Comparison of ENCODE assay signal across 8 mouse cellular contexts in genomic region chr8:84831490-84831889, GRCm38 (mm10). TPM values are rescaled to one million over a fixed set of nuclear protein-coding genes. Genes with fewer than 3 reads are reported as not detected.
DNase-seq lines count a peak whose midpoint lies in the region; ATAC-seq and TF ChIP-seq lines count a peak whose summit lies in the region.

TSS of gene Gadd45gip1 (plus strand) at chr8:84831522.

- peak; percentile 62 for TF ChIP-seq CTCF in E14TG2a.4 (conservative IDR thresholded peaks at IDR 0.05; ENCODE audit: low read length)

- peak within 1 kb of the TSS; percentile 100 for H3K27ac ChIP-seq in forebrain, embryonic 10.5 days
- peak within 1 kb of the TSS; percentile 97 for H3K27ac ChIP-seq in limb, embryonic 10.5 days
- peak within 1 kb of the TSS; percentile 94 for H3K27ac ChIP-seq in midbrain, embryonic 12.5 days (replicated peaks)

- H3K9me3 ChIP-seq in E14TG2a.4 (ENCODE audit: low read length), result no peaks in the 10 kb centered on the region
- H3K9me3 ChIP-seq in forebrain, embryonic 10.5 days, result no peaks in the 10 kb centered on the region
- H3K9me3 ChIP-seq in limb, embryonic 10.5 days (replicated peaks), result no peaks in the 10 kb centered on the region
- H3K9me3 ChIP-seq in midbrain, embryonic 12.5 days, result no peaks in the 10 kb centered on the region

- peaks cover 38% of the 10 kb centered on the region for H3K36me3 ChIP-seq in E14TG2a.4 (ENCODE audit: insufficient read depth, low read length)
- H3K36me3 ChIP-seq in forebrain, embryonic 10.5 days (replicated peaks), result peaks cover 32% of the 10 kb centered on the region
- peaks cover 32% of the 10 kb centered on the region for H3K36me3 ChIP-seq in limb, embryonic 10.5 days
- peaks cover 29% of the 10 kb centered on the region for H3K36me3 ChIP-seq in midbrain, embryonic 12.5 days

- H3K4me2 ChIP-seq in midbrain, embryonic 12.5 days (replicated peaks), result peak within 1 kb of the TSS; percentile 59

- intact Hi-C loops in heart, postnatal 14 days (cut with DNase I), result loop anchor here (10.0 kb wide), 1 partner anchor 817 kb away; the partner anchor contains the start of gene 2210011C24Rik

- H3K4me1 ChIP-seq in E14TG2a.4 (replicated peaks; ENCODE audit: low read depth, low read length), result peaks cover 52% of the 10 kb centered on the region
- peaks cover 29% of the 10 kb centered on the region for H3K4me1 ChIP-seq in forebrain, embryonic 10.5 days
- H3K4me1 ChIP-seq in limb, embryonic 10.5 days, result peaks cover 22% of the 10 kb centered on the region
- peaks cover 15% of the 10 kb centered on the region for H3K4me1 ChIP-seq in midbrain, embryonic 12.5 days

- H3K4me3 ChIP-seq in E14TG2a.4 (replicated peaks; ENCODE audit: low read length), result peak within 1 kb of the TSS; percentile 97
- H3K4me3 ChIP-seq in forebrain, embryonic 10.5 days, result peak within 1 kb of the TSS; percentile 93
- H3K4me3 ChIP-seq in limb, embryonic 10.5 days, result peak within 1 kb of the TSS; percentile 78
- H3K4me3 ChIP-seq in midbrain, embryonic 12.5 days, result peak within 1 kb of the TSS; percentile 95

- H3K27me3 ChIP-seq in E14TG2a.4 (ENCODE audit: insufficient read depth, low read length), result no peaks in the 10 kb centered on the region
- no peaks in the 10 kb centered on the region for H3K27me3 ChIP-seq in forebrain, embryonic 10.5 days (ENCODE audit: poor library complexity, severe bottlenecking)
- H3K27me3 ChIP-seq in limb, embryonic 10.5 days (ENCODE audit: low read depth, poor library complexity, severe bottlenecking), result no peaks in the 10 kb centered on the region
- H3K27me3 ChIP-seq in midbrain, embryonic 12.5 days, result 0 out of 2 replicates have a peak, but pooled peaks cover 3% of the 10 kb centered on the region

- peak; percentile 91 for DNase-seq in ZHBTc4 (ENCODE audit: low read depth, low spot score)
- DNase-seq in forebrain, embryonic 10.5 days (ENCODE audit: extremely low spot score, low spot score), result no peak
- peak in 1 of 2 experiments; percentile 47 for DNase-seq in heart, postnatal 14 days
- DNase-seq in limb, embryonic 10.5 days (ENCODE audit: low spot score), result no peak
- peak; percentile 24 for DNase-seq in thymus, postnatal 0 days (ENCODE audit: low spot score)
- DNase-seq in right cerebral cortex, postnatal 25 days, result no peak

- peak within 1 kb of the TSS; percentile 98 for H3K9ac ChIP-seq in midbrain, embryonic 12.5 days (replicated peaks)

- no peak for ATAC-seq in midbrain, embryonic 12.5 days (ENCODE audit: low FRiP score, low read depth)

- WGBS in forebrain, embryonic 10.5 days, result 82% methylated on average over 11 of the region's 11 CpGs
- WGBS in limb, embryonic 10.5 days, result 80% methylated on average over 11 of the region's 11 CpGs
- WGBS in midbrain, embryonic 12.5 days, result 86% methylated on average over 11 of the region's 11 CpGs

RNA-seq across cellular contexts. Expression of gene Gadd45gip1, which starts in this region (rescaled TPM):
- polyA plus RNA-seq in forebrain, embryonic 10.5 days (2016; fragmentation: Nextera tagmentation; extraction: Ambion mirVana), result 49.1 and 49.6 TPM in 2 replicates
- 10 to 100 TPM; 23.0 to 25.0 TPM for total RNA-seq in heart, postnatal 14 days (2021)
- polyA plus RNA-seq in limb, embryonic 10.5 days (2016; fragmentation: Nextera tagmentation; extraction: Ambion mirVana), result 51.7 and 54.4 TPM in 2 replicates
- polyA plus RNA-seq in midbrain, embryonic 12.5 days (2016; fragmentation: Nextera tagmentation; extraction: Ambion mirVana), result 36.1 and 36.6 TPM in 2 replicates
- 56.4 and 57.4 TPM in 2 replicates for polyA plus RNA-seq in thymus, postnatal 0 days (2015; fragmentation: Nextera tagmentation; extraction: Ambion mirVana)

Comparison
In these comparisons a context has a peak if more than half of its experiments do, and no peak if none do; other contexts are left out.
1. DNase-seq: peak in ZHBTc4 (single experiment) and thymus, postnatal 0 days (single experiment); none in forebrain, embryonic 10.5 days (single experiment), limb, embryonic 10.5 days (single experiment) and right cerebral cortex, postnatal 25 days (single experiment).
2. Peak in every context shown above with its lines, with median percentiles within 50 percentile points of each other: H3K4me3 ChIP-seq and H3K27ac ChIP-seq.